8 mouse cellular contexts compared by ENCODE assay signal in genomic region chr8:11635012-11635577, GRCm38 (mm10). TPM values are rescaled to one million over a fixed set of nuclear protein-coding genes. Genes with fewer than 3 reads are reported as not detected.
A peak's percentile ranks its signal among the peaks of the same experiment; 100 is the strongest.
DNase-seq lines count a peak whose midpoint lies in the region; ATAC-seq and TF ChIP-seq lines count a peak whose summit lies in the region.

No protein-coding gene starts in this region.

- intact Hi-C loops in gastrocnemius, postnatal 36 days (cut with DNase I): loop anchor here (2.0 kb wide), 1 partner anchor 58 kb away; no protein-coding TSS in a partner anchor
- intact Hi-C loops in left cerebral cortex, postnatal 4 days (cut with DNase I): loop anchor here (5.0 kb wide), 1 partner anchor 62 kb away; no protein-coding TSS in a partner anchor

- H3K27me3 ChIP-seq in intestine, embryonic 16.5 days (replicated peaks; ENCODE audit: control insufficient read depth, insufficient read depth, low read length): no peaks in the 10 kb centered on the region
- H3K27me3 ChIP-seq in midbrain, embryonic 11.5 days (ENCODE audit: control insufficient read depth, insufficient read depth, low read length): no peaks in the 10 kb centered on the region
- no peaks in the 10 kb centered on the region for H3K27me3 ChIP-seq in small intestine, adult 2 months (ENCODE audit: control insufficient read depth, insufficient read depth, low read length)

- peak overlapping the region; percentile 93 for H3K4me3 ChIP-seq in intestine, embryonic 16.5 days (ENCODE audit: low read length)
- peak overlapping the region; percentile 97 for H3K4me3 ChIP-seq in midbrain, embryonic 11.5 days (ENCODE audit: low read depth, low read length)
- peak overlapping the region; percentile 82 for H3K4me3 ChIP-seq in small intestine, adult 2 months (ENCODE audit: low read depth, low read length)

- no peak for TF ChIP-seq POLR2A in small intestine, adult 2 months (IDR thresholded peaks at IDR 0.05; ENCODE audit: low read depth, low read length)

- H3K36me3 ChIP-seq in intestine, embryonic 16.5 days (ENCODE audit: control insufficient read depth, insufficient read depth, low read length): peaks cover 5% of the 10 kb centered on the region; the same call in 1 of the 2 replicates
- H3K36me3 ChIP-seq in midbrain, embryonic 11.5 days (ENCODE audit: control insufficient read depth, insufficient read depth, low read length): peaks cover 19% of the 10 kb centered on the region
- peaks cover 10% of the 10 kb centered on the region; the same call in 1 of the 2 replicates for H3K36me3 ChIP-seq in small intestine, adult 2 months (ENCODE audit: control insufficient read depth, insufficient read depth, low read length)

- peaks cover 25% of the 10 kb centered on the region for H3K4me1 ChIP-seq in intestine, embryonic 16.5 days (ENCODE audit: control insufficient read depth, insufficient read depth, low read length)
- peaks cover 17% of the 10 kb centered on the region for H3K4me1 ChIP-seq in midbrain, embryonic 11.5 days (ENCODE audit: control insufficient read depth, insufficient read depth, low read length)
- H3K4me1 ChIP-seq in small intestine, adult 2 months (ENCODE audit: control insufficient read depth, insufficient read depth, insufficient read length, low read length): peaks cover 4% of the 10 kb centered on the region

- WGBS in intestine, embryonic 16.5 days: under 1% methylated on average over 70 of the region's 70 CpGs
- WGBS in midbrain, embryonic 11.5 days: under 1% methylated on average over 69 of the region's 70 CpGs
- WGBS in small intestine, adult 2 months: under 1% methylated on average over 69 of the region's 70 CpGs

- peak overlapping the region; percentile 88 for H3K4me2 ChIP-seq in intestine, embryonic 16.5 days (ENCODE audit: low read depth, low read length)
- H3K4me2 ChIP-seq in midbrain, embryonic 11.5 days: peak overlapping the region; percentile 89

- ATAC-seq in intestine, embryonic 16.5 days: peak; percentile 68
- ATAC-seq in midbrain, embryonic 11.5 days (ENCODE audit: low FRiP score): peak; percentile 84

- peak overlapping the region; percentile 93 for H3K9ac ChIP-seq in intestine, embryonic 16.5 days (ENCODE audit: low read depth, low read length)
- H3K9ac ChIP-seq in midbrain, embryonic 11.5 days (ENCODE audit: low read length): peak overlapping the region; percentile 99

- peak overlapping the region; percentile 99 for H3K27ac ChIP-seq in intestine, embryonic 16.5 days (ENCODE audit: low read length)
- H3K27ac ChIP-seq in midbrain, embryonic 11.5 days (ENCODE audit: low read depth, low read length): peak overlapping the region; percentile 97
- H3K27ac ChIP-seq in small intestine, adult 2 months (ENCODE audit: insufficient read depth, low read depth, low read length): peak overlapping the region; percentile 88

- TF ChIP-seq CTCF in small intestine, adult 2 months (IDR thresholded peaks at IDR 0.05; ENCODE audit: extremely low read depth, insufficient read length, insufficient replicate concordance, low read depth, low read length): no peak

- peak; percentile 86 for DNase-seq in layer of hippocampus, adult 11-12 months (ENCODE audit: low spot score)
- no peak for DNase-seq in layer of hippocampus, adult 9-10 months (ENCODE audit: low spot score)
- peak; percentile 97 for DNase-seq in embryo, embryonic 11 days
- DNase-seq in gastrocnemius, postnatal 36 days: peak; percentile 76 to 81
- DNase-seq in left cerebral cortex, postnatal 4 days: peak; percentile 89
- peak; percentile 99 for DNase-seq in midbrain, embryonic 11.5 days (ENCODE audit: low spot score, missing footprints)

- H3K9me3 ChIP-seq in intestine, embryonic 16.5 days (ENCODE audit: control insufficient read depth, low read length): no peaks in the 10 kb centered on the region
- H3K9me3 ChIP-seq in midbrain, embryonic 11.5 days (ENCODE audit: control insufficient read depth, low read length): no peaks in the 10 kb centered on the region

RNA-seq across cellular contexts. Expression of gene Ankrd10, which starts 0.5 kb away (rescaled TPM):
- total RNA-seq in gastrocnemius, postnatal 36 days (2021): 10 to 100 TPM; 15.8 to 17.7 TPM
- polyA plus RNA-seq in intestine, embryonic 16.5 days (2015; fragmentation: Nextera tagmentation; extraction: Ambion mirVana): 68.9 and 73.5 TPM in 2 replicates
- 100 to 1,000 TPM in 1 of 2 experiments, 10 to 100 TPM in 1; 92.2 to 100 TPM for total RNA-seq in left cerebral cortex, postnatal 4 days (2021)
- polyA plus RNA-seq in midbrain, embryonic 11.5 days (2014; fragmentation: Nextera tagmentation; extraction: Ambion mirVana): 86.7 and 90.2 TPM in 2 replicates
- 27.3 and 40.4 TPM in 2 replicates for polyA plus RNA-seq in small intestine, adult 2 months (2012; rRNA removed)
